Mouse (Mus musculus): ENCODE data around the gene Cadm4.

GRCm38 (mm10) chr7:24522805-24523204 lies 41.0 kb downstream of the Cadm4 start:
- TF ChIP-seq CTCF (conservative IDR thresholded peaks at IDR 0.05; ENCODE audit: insufficient read depth, insufficient read length, low read depth, low read length), result no peak
- TF ChIP-seq POLR2A (IDR thresholded peaks at IDR 0.05; ENCODE audit: low read depth, low read length), result no peak

Data from kidney, adult 2 months (tissue).